ENCODE assay signal across 7 mouse cellular contexts in the genomic region with DNA sequence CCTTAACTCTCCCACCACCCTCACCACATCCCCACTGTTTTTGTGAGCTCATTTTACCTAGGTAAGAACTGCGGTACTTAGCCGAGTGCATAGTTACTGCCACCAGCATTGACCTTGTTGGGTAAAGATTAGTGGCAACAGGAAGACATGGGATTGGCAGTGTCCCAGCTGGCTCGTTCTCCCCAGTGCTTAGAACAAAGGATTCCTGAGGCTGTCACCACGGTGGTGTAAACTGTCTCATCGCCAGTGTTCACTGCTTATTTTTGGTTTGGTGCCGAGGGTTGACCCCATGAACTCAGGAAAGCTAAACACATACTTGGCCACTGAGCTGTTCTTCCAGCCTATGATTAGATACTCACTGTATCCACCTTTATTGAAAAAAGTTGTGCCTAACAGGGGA. TPM values are rescaled to one million over a fixed set of nuclear protein-coding genes. Genes with fewer than 3 reads are reported as not detected.
DNase-seq lines count a peak whose midpoint lies in the region; TF ChIP-seq lines count a peak whose summit lies in the region.

No protein-coding gene starts in this region.

- no peak overlapping the region for H3K4me3 ChIP-seq in layer of hippocampus, adult 2 months

- intact Hi-C loops in heart, postnatal 14 days (cut with DNase I): no loop called here

- no peak overlapping the region for H3K27ac ChIP-seq in layer of hippocampus, adult 2 months

- TF ChIP-seq CTCF in layer of hippocampus, adult 2 months (conservative IDR thresholded peaks at IDR 0.05): no peak

- peak; percentile 17 for DNase-seq in right cerebral cortex, postnatal 4 days
- no peak for DNase-seq in right cerebral cortex, postnatal 36 days (ENCODE audit: low spot score in 2 of 2)
- DNase-seq in cerebellum, adult 18-20 months: peak; percentile 73 to 74
- peak; percentile 59 to 76 for DNase-seq in heart, postnatal 14 days
- peak; percentile 82 to 89 for DNase-seq in lung, postnatal 4 days
- DNase-seq in layer of hippocampus, adult 2 months (ENCODE audit: low spot score in 2 of 2): no peak
- no peak for DNase-seq in embryo, embryonic 11 days

RNA-seq across cellular contexts. Expression of a gene that starts 13.3 kb away (rescaled TPM):
- 10 to 100 TPM; 33.6 to 36.4 TPM for total RNA-seq in heart, postnatal 14 days (2021)
- total RNA-seq in layer of hippocampus, adult 2 months (2021): 10 to 100 TPM; 58.2 to 61.6 TPM

RNA-seq across cellular contexts. Expression of a gene that starts 59.7 kb away (rescaled TPM):
- 1 to 10 TPM; 2.5 to 2.8 TPM for total RNA-seq in heart, postnatal 14 days (2021)
- total RNA-seq in layer of hippocampus, adult 2 months (2021): 1 to 10 TPM; 1.5 TPM

Comparison
In these comparisons a context has a peak if more than half of its experiments do, and no peak if none do; other contexts are left out.
1. DNase-seq: peak in right cerebral cortex, postnatal 4 days (single experiment), cerebellum, adult 18-20 months (2 of 2), heart, postnatal 14 days (2 of 2) and lung, postnatal 4 days (2 of 2); none in right cerebral cortex, postnatal 36 days (0 of 2), layer of hippocampus, adult 2 months (0 of 2) and embryo, embryonic 11 days (single experiment).